Mouse (Mus musculus) T-helper 17 cell (primary cell): ENCODE results near the gene A730061H03Rik.

Experiments used
- in situ Hi-C, 2 experiments: fragments of 300-600 bp; cut with MboI, MseI; formaldehyde crosslinking; loops; 1 replicate in 1 of 2; 2 replicates in 1 of 2; pipeline ENCODE4 v1.15.1; 2025; ENCODE audit warnings: high pct_unique_total_duplicates in 2 of 2

Gene A730061H03Rik

GRCm38 (mm10) chr14:55551794-55552193 lies 8.4 kb downstream of the A730061H03Rik start:
- in situ Hi-C loops = no loop called here

- in situ Hi-C loops = no loop called here
These were observed 8.9 kb downstream of the A730061H03Rik start for GRCm38 (mm10) chr14:55551347-55551746.

DNA sequence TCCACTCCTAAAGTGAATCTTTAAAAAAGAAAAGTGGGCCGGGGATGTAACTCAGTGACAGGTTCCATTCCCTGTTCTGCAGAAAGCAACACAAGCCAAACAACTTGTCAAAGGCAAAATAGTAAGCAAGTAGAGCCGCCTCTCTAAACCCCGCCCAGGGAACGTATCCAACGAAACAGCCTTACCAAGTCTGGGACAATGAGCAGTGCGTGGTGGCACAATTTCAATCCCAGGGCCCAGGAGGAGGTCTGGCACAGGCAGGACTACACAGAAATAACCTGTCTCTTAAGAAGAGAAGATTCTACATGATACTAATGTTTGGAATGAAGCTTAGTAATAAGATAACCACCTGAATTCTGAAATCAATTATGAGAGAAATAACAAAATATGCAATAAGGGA lies 10.0 kb downstream of the A730061H03Rik start:
- in situ Hi-C loops = no loop called here

GRCm38 (mm10) chr14:55544334-55544733 lies 15.9 kb downstream of the A730061H03Rik start:
- in situ Hi-C loops = no loop called here

GRCm38 (mm10) chr14:55542268-55542667 lies 17.9 kb downstream of the A730061H03Rik start:
- in situ Hi-C loops = no loop called here

GRCm38 (mm10) chr14:55540787-55541321 lies 19.4 kb downstream of the A730061H03Rik start:
- in situ Hi-C loops = no loop called here

GRCm38 (mm10) chr14:55540067-55540786 lies 20.0 kb downstream of the A730061H03Rik start, which contains the start of gene Pck2:
TSS of gene Pck2 (plus strand) at chr14:55540266.
- in situ Hi-C loops = no loop called here

- in situ Hi-C loops = no loop called here
These were observed 24.0 kb downstream of the A730061H03Rik start for GRCm38 (mm10) chr14:55536116-55536745.

DNA sequence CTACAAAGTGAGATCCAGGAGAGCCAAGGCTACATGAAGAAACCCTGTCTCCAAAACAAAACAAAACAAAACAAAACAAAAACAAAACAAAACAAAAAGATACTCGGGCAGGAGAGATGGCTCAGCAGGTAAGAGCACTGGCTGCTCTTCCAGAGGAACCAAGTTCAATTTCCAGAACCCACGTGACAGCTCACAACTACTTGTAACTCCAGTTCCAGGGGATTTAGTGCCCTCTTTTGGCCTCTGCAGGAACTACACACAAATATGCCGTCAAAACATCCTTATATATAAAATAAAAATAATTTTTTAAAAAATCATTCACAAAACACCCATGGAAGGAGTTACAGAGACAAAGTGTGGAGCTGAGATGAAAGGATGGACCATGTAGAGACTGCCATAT lies 32.3 kb downstream of the A730061H03Rik start:
- in situ Hi-C loops = no loop called here

- in situ Hi-C loops = no loop called here
These were observed 33.5 kb downstream of the A730061H03Rik start for GRCm38 (mm10) chr14:55526674-55527073.

GRCm38 (mm10) chr14:55524785-55525184 lies 35.4 kb downstream of the A730061H03Rik start, which contains the start of gene Nrl:
TSS of gene Nrl (minus strand) at chr14:55524981.
- in situ Hi-C loops = loop anchor here in 1 of 2 experiments (25.0 kb wide), 1 partner anchor 1262 kb away; the partner anchor contains the start of genes Abhd4 and Dad1

GRCm38 (mm10) chr14:55524062-55524461 lies 36.1 kb downstream of the A730061H03Rik start:
- in situ Hi-C loops = loop anchor here in 1 of 2 experiments (25.0 kb wide), 1 partner anchor 1262 kb away; the partner anchor contains the start of genes Abhd4 and Dad1

DNA sequence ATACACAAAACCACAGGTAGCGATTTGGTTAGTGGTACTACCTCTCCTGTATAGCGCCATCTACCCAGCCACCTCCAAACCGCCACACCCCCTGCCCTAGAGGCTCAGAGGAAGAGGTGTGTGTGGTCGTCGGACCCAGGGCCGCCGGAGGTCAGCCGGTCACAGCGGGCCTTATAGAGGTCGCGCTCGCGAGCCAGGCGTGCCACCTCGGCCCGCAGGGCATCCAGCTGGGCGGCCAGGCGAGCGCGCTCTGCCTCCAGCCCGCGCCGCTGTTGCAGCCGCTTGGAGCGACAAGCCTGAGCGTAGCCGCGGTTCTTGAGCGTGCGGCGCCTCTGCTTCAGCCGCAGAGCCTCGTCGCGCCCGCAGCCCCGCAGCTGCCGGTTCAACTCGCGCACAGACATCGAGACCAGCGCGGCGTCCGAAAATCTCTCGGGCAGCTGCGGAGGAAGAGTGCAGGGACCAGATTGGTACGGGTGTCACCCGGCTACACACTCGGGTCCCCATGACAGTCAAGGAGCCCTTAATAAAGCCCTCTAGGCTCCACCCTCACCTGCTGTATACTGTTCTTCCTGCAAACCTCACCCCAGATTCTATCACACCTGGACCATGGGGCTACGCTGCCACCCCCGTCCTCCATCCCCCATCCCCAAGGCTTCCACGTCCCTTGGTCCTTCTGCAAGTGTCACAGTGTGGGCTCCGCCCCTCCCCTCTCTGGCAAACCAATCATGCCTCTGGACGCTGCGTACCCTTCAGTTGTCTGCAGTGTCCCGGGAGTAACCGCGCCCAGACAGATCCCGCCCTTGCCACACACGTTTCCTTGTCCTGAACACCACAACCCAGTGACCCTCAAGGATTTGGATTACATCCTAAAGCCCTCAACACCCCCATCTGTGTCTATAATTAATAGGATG lies 39.5 kb downstream of the A730061H03Rik start:
- in situ Hi-C loops = loop anchor here in 1 of 2 experiments (25.0 kb wide), 1 partner anchor 1258 kb away; the partner anchor contains the start of genes Abhd4 and Dad1

DNA sequence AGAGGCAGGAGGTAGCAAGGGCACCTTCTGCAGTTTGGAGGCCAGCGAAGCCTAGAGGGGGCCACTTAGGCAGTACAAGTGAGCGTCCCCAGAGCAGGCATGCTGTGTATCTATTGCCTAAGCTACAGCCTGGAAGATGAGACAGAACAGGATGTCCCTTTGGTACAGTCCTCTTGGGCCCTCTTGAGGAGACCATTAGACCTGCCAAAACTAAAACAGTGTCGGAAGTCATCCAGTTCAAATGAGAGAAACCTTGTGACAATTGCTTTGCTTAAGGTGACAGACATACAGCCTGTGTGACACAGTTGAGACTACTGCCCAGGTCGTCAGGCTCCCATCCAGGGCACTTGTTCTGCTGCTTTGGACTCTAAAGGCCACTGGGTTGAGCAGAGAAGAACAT lies 40.6 kb downstream of the A730061H03Rik start:
- in situ Hi-C loops = loop anchor here in 1 of 2 experiments (25.0 kb wide), 1 partner anchor 1257 kb away; the partner anchor contains the start of genes Abhd4 and Dad1

GRCm38 (mm10) chr14:55518897-55519296 lies 41.3 kb downstream of the A730061H03Rik start:
- in situ Hi-C loops = loop anchor here in 1 of 2 experiments (25.0 kb wide), 1 partner anchor 1257 kb away; the partner anchor contains the start of genes Abhd4 and Dad1

DNA sequence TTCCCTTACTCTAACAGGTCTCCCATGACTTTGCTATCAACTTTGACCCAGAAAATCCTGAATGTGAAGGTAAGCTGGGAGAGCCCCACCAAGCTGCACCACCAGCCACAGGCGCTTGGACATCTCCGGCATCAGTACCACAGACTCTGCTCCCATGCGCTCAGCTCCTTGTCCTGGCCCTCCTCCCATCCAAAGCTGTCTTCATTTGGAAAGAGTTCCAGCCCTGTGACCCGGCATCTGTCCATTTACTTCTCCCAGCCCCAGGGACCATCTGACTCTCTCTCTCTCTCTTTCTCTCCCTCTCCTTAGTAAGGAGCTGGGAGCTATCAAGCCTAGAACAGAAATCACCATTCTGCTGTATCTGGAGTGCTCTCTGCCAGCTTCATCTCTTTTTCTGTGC lies 44.4 kb downstream of the A730061H03Rik start:
- in situ Hi-C loops = loop anchor here in 1 of 2 experiments (25.0 kb wide), 1 partner anchor 1254 kb away; the partner anchor contains the start of genes Abhd4 and Dad1

DNA sequence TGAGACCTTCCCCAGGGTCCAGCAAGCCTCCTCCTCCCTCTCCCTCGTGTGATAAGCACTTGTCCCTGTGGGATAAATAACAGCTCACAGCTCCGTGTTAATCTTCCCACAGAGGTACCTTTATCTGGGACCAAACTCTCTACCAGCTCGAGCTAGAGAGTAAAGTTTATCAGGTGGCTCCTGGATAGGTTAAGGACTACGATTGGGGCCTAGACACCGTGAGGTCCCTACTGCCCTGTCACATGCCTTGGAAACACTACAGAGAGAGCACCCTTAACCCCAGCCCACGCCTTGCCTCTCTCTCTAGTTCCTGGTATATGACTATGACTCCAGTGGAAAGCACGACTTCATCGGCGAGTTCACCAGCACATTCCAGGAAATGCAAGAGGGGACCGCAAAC lies 46.3 kb downstream of the A730061H03Rik start:
- in situ Hi-C loops = loop anchor here in 1 of 2 experiments (25.0 kb wide), 1 partner anchor 1252 kb away; the partner anchor contains the start of genes Abhd4 and Dad1

GRCm38 (mm10) chr14:55511037-55511436 lies 49.2 kb downstream of the A730061H03Rik start:
- in situ Hi-C loops = loop anchor here in 1 of 2 experiments (25.0 kb wide), 1 partner anchor 1249 kb away; the partner anchor contains the start of genes Abhd4 and Dad1

GRCm38 (mm10) chr14:55510125-55510731 lies 50.0 kb downstream of the A730061H03Rik start, which contains the start of gene Cpne6:
TSS of gene Cpne6 (plus strand) at chr14:55510445.
- in situ Hi-C loops = loop anchor here in 1 of 2 experiments (25.0 kb wide), 1 partner anchor 1248 kb away; the partner anchor contains the start of genes Abhd4 and Dad1
